Mouse (Mus musculus): ENCODE measurements around the gene Kcnk7. TPM values are rescaled to one million over a fixed set of nuclear protein-coding genes. Genes with fewer than 3 reads are reported as not detected.
"Not testable (repeated sequence)": the region's sequence is repeated elsewhere in the genome, so short reads cannot be mapped to it uniquely, and the experiment has no call there.

Gene Kcnk7
- total RNA-seq (2015; ENCODE audit: low replicate concordance) (not detected in 2 replicates), total RNA-seq (2017; ENCODE audit: low replicate concordance) (not detected in 2 replicates)

DNA sequence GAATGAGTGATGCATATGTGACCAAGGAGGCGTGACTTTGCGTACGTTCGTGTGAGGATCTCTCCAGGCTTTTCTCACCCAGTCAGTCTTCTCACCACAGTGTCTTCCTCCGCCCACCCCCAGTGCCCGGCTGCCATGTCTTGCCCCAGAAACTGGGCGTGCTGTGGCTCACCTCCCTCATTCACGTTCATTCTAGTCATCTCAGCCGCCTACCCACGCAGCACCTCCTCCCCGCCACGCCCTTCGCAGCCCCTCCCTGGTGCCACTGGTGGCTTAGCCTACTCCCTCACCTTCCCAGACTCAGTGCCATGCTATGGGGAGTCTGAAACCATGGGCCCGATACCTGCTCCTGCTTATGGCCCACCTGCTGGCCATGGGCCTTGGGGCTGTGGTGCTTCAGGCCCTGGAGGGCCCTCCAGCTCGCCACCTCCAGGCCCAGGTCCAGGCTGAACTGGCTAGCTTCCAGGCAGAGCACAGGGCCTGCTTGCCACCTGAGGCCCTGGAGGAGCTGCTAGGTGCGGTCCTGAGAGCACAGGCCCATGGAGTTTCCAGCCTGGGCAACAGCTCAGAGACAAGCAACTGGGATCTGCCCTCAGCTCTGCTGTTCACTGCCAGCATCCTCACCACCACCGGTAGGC, at the start of gene Kcnk7:
TSS of gene Kcnk7 (plus strand) at position 205 of the 638 bp plus-strand sequence.
- peak; percentile 86 for ATAC-seq (replicated peaks; ENCODE audit: low FRiP score, poor library complexity, severe bottlenecking)

DNA sequence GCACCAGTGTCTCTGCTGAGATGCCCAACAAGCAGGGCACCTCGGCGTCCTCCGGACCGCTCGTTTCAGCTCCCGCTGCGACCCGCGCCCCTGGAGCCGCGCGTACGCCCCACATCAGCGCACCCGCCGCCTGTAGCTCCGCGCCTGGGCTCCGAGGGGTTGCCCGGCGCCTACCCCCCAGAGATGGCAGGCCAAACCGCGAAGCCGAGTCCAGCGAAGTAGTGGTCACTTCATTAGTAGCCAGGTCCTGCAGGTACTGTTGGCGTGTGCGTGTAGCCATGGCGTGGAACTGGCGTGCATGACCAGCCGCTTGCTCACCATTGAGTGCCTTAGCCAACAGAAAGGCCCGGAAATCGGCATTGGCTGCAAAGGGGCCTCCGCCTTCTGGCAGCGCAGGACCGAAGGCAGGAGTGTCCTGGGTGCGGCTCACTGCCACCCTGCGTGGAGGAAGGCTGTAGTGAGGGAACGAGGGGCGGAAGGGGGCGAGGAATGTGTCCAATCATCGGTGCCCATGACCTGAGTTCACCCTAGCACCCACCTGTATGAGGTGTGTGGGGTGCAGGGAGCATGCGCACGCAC, 49.4 kb upstream of the Kcnk7 start:
- no peak for ATAC-seq (replicated peaks; ENCODE audit: low FRiP score, poor library complexity, severe bottlenecking)

DNA sequence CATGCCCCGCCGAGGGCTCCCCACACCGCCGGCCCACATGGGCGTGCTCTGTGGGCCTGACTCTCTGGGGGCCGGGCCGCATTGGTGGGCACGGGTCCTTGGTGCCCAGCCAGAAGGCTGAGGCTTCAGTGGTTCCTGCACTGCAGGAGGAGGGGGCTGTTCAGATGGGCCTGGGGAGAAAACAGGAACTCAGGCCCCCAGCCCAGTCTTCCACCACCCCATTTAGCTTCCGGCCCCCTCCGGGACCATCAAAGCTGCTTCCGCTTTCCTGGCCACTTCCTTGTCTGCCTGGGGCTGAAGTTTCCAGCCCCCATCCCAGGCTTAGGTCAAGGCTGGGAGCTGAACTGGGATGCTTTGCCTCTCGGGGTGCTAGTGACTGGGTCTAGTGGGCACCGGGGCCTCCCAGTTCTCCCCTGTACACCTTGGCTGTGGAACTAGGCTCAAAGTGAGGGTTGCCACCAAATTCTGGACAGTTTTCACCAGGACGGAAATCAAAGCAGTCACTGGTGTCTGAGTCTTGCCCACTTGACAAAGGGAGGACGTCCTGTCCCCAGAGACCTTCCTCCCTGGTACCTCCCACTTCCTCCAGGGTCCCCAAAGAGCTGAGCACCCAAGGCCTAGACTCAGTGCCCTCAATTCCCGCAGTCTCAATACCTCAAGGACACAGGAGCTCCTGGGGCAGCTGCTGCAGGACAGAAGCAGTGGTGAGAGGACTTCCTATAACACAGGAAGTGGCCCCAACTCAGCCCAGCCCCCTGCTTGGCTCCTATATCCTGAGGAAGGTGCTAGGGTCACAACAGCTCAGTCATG, 43.0 kb upstream of the Kcnk7 start:
- no peak for ATAC-seq (replicated peaks; ENCODE audit: low FRiP score, poor library complexity, severe bottlenecking)

DNA sequence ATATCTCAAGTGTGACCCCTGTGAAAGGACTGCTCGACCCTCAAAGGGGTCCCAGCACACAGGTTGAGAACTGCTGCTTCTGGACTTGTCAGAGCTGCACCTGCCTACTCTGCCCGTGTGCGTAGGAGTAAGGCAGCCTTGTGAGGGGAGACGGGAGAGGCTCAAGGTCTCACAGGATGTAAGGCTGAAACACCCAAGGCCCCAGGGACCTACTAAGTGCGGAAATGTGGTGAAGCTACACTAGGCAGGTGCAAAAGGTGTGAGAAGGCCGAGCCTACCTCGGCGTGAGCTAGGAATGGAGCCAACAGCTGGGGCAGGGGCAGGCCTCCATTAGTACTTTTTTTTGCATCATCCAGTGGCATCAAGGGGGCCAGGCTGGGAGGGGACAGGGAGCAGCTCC, 41.9 kb upstream of the Kcnk7 start:
- no peak for ATAC-seq (replicated peaks; ENCODE audit: low FRiP score, poor library complexity, severe bottlenecking)

DNA sequence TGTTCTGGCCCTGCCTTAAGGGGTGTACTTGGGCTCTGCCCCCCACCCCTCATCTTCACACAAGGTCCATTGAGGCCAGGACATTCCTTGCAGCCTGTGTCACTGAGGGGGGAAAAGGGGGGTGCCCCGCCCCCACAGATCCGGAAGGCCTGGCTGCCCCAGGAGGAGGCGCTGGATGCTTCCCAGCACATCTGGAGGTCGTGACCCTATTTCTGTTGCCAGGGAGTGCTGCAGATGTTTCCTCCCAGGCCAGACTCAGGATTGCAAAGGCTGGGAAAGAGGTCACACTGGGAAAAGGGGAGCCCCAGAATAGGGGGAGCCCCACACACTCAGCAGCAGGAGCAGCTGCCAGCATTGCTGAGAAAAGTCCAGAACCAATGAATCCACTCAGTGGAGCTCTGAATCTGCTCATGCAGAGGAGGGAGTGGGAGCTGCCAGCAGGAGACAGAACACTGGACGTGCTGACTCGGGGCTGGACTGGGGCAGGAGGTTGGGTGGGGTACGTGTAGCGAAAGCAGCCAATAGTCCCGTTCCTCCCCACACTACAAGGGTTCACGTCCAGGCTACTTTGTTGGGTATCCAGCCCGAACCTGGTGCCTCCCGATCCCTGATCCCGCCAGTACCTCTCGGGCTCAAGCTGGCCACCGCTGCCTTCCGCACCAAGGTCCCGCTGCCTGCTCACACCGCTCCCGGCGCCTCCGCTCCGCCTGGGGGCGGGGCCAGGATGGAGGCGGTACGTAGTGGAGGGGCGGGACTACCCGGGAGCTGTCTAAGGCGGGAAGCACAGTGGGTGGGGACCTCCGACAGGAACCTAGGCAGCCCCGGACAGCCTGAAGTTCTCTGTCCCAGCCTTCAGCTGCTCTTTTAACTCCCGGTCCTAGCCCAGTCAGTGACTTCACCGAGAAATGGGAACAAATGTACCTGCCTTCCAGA, 40.9 kb upstream of the Kcnk7 start, which contains the start of gene Sipa1:
TSS of gene Sipa1 (minus strand) at position 727 of the 933 bp plus-strand sequence.
- ATAC-seq (replicated peaks; ENCODE audit: low FRiP score, poor library complexity, severe bottlenecking), result peak; percentile 70

DNA sequence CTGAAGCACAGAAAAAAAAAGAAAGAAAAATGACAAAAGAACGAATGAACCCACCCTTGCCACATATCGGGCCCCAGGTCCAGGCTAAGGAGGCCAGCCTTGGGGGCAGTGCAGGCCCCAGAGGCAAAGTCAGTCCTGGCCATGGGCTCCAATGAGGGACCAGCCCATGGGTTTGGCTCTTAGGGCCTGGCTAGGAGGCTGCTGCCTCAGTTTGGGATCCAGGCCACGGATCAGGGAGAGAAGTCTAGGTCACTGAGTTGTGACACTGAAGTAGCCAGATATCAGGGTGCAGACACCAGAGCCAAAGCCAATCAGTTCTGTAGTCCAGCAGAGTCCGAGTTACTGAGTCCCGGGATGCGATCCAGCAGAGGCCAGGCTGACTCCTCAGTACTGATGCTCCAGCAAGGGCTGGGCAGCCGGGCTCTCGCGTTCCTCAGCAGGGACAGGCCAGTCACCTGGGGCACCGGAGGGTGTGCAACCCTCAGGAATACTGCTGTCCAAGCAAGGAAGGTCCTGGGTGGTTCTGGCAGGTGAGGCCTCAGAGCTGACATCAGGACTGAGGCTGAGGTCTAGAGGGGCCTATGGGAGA, 39.4 kb upstream of the Kcnk7 start:
- ATAC-seq (replicated peaks; ENCODE audit: low FRiP score, poor library complexity, severe bottlenecking), result peak; percentile 0; the same call in 1 of the 2 replicates

DNA sequence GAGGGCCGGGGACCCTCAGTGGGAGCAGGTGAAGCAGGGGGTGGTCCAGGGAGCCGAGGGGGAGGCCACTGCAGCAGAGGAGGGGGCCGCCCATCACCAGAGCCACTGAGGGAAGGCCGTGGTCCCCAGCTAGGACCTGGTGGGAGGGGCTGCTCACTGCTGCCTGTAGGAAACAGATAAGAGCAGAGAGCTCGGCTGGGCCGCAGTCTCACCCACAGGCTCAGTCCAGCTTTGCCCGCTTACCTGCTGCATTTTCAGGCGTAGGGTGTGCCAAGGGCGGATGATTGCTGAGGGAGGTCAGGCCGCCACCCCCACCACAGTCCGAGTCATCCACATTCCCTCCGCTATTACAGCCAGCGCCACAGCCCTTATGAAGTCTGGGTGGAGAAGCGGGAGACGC, 38.7 kb upstream of the Kcnk7 start:
- ATAC-seq (replicated peaks; ENCODE audit: low FRiP score, poor library complexity, severe bottlenecking), result peak; percentile 72

DNA sequence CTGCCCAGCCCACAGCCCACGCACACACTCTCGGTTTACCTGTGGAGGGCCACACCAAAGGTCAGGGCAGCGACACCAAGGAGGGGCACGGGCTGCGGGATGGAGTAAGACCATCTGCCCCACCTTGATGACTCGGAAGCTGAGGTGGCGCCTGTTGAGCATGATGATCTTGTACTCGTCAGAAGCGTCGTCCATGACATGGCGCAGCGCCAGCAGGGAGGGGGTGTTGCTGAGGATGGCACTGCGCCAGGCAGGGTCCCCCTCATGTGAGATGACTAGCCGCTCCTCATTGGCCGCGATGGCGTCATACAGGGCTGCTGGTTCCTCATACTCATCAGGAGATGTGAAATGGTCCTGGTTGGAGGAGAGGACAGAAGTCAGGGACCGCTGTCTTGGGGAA, 37.8 kb upstream of the Kcnk7 start:
- ATAC-seq (replicated peaks; ENCODE audit: low FRiP score, poor library complexity, severe bottlenecking), result no peak

DNA sequence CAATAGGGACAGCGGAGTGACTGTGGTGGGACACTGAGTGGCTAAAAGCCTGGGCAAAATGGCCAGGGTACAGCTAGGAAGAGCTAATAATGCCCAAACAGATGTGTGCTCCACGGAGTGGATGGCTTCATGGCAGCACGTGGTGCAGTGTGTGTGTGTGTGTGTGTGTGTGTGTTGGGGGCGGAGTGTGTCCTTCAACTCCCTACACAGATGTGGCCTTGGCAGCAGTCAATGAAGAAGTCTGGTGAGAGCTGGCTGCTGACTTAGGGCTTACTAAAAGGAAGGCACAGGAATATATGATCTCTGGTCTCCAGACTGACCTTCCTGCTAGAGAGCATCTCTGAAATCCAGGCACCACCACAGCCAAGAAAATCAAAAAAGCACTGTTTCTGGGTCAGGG, 35.8 kb upstream of the Kcnk7 start:
- ATAC-seq (replicated peaks; ENCODE audit: low FRiP score, poor library complexity, severe bottlenecking), result no peak

DNA sequence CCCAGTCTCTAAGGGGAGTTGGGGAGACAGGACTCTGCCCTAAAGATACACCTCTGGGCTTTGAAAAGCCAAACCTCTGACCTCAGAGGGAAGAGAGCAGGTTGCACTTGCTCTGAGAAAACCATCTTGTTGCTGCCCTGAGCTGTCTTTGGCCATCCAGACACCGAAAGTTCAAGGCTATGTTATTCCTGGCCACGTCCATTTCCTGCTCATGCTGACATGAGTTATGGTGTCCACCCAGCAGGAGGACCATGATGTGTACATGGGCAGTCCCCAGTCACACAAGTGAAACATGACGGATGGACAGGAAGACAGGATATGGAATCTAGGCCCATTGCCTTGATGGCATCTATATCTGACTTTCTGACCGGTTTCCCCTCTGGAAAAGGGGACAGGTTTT, 23.7 kb upstream of the Kcnk7 start:
- no peak for ATAC-seq (replicated peaks; ENCODE audit: low FRiP score, poor library complexity, severe bottlenecking)

DNA sequence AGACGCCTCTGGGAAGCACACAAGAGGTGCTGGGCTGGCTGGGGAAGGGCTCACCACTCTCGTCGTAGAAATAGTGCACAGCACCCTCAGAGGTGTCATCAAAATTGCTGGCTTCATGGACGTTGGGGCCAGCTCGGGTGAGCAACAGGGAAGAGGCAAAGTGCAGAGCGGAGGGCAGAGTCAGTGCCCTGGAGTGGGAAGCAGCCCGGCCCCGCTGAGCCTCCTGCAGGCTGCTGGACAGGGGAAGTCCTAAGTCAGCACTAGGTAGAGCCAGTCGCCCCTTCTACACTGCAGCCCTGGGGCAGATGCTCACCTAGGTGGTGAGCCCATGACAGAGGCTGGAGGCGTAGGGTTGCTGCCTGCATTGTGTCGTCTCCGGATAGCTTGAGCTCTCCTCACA, 19.9 kb upstream of the Kcnk7 start:
- no peak for ATAC-seq (replicated peaks; ENCODE audit: low FRiP score, poor library complexity, severe bottlenecking)

DNA sequence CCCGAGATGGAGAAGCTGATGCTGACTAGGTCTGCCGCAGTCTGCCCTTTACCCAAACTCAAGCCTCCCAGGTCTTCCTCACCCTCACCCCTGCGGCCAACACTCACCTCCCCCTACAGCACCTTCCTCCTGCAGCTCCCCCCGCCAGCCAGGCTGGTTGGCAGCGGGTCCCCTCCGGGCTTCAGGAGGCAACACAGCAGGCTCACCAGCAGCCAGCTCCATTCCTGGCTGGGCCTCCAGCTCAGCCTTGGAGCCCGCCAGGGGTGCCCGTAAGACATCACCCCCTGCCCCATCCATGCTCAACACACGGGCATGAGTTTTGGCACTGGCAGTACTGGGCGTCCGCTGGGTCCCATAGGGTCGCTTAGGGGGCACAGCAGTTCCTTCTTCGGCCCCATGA, 19.2 kb upstream of the Kcnk7 start:
- no peak for ATAC-seq (replicated peaks; ENCODE audit: low FRiP score, poor library complexity, severe bottlenecking)

DNA sequence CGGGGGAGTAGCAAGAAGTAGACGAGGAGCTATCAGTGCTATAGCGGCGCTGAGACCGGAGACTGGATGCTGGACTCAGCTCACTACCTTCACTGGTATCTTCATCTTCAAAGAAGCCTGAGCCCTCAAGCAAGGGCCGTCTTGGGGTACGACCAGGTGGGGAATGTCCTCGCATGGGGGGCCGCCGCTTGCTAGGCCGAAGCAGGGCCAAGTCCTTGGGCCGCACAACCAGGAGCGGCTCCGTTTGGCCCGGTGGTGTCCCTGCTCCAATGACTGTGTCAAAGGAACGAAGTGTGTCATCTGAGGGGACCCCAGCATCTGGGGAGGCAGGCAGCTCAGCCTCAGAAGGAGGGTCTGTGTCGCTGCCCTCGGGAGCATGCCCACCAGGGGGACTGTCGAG, 18.7 kb upstream of the Kcnk7 start:
- ATAC-seq (replicated peaks; ENCODE audit: low FRiP score, poor library complexity, severe bottlenecking), result no peak

DNA sequence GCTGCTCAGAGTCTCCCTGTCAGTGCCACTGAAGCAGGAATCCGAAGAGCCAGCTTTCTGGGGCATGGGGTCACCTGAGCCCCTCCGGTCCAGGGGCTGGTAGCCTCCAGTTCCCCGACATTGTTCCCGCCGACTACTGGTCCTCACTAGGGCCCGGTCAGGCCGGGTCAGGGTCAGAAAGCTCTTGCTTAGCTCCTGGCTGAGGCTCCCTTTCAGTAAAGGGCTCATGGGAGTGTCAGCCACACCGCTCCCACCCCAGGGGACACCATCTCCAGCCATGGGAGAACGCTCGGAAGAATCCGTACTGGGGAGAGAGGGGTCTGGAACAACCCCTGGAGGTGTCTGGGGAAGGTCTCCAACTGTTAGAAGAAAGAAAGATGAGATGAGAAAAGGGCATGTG, 18.3 kb upstream of the Kcnk7 start:
- ATAC-seq (replicated peaks; ENCODE audit: low FRiP score, poor library complexity, severe bottlenecking), result no peak

DNA sequence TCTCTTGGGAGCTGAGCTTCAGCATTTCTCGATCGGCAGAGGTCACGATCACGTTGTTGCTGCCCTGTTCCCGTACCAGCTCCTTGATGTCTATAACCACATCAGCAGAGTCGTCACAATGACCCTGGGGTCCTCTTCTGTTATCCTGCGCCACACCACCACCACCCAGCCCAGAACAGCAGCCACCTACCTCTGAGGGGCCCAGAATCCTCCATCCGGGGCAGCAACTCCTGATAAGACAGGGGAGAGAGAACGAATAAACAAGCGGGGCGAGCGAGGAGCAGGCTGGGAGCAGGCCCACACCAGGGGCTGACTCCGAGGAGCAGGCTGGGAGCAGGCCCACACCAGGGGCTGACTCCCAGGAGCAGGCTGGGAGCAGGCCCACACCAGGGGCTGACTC, 17.7 kb upstream of the Kcnk7 start:
- ATAC-seq (replicated peaks; ENCODE audit: low FRiP score, poor library complexity, severe bottlenecking), result no peak

DNA sequence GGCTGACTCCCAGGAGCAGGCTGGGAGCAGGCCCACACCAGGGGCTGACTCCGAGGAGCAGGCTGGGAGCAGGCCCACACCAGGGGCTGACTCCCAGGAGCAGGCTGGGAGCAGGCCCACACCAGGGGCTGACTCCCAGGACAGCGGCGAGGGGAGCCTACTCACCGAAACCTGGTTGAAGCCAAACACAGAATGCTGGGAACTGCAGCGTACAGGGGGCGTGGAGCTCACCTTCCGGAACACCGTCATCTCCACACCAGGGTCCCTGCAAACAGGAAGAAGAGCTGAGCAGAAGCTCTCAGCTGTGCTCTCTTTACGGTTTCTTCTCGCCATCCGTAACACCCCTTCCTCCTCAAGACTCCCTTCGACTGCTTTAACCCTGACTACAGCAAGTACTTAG, 17.2 kb upstream of the Kcnk7 start:
- not testable (repeated sequence) for ATAC-seq (replicated peaks; ENCODE audit: low FRiP score, poor library complexity, severe bottlenecking)

DNA sequence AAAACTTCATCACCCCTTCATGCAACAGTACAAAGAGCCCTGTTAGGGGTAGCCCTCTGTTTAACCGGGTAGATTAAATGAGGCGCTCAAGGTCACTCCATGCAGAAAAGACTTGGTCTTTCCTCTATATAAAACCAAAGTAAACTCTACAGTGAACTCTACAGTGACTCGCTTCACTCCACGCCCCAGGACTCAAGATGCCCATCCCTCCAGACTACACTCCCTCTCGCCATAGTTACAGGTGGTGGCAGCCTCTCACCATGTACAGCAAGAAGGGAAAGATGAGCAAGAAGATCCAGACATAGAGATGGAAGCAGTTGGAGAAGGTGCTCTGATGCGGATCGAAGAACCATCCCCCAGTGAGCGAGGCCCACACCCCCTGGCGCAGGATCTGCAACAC, 16.4 kb upstream of the Kcnk7 start:
- ATAC-seq (replicated peaks; ENCODE audit: low FRiP score, poor library complexity, severe bottlenecking), result no peak

DNA sequence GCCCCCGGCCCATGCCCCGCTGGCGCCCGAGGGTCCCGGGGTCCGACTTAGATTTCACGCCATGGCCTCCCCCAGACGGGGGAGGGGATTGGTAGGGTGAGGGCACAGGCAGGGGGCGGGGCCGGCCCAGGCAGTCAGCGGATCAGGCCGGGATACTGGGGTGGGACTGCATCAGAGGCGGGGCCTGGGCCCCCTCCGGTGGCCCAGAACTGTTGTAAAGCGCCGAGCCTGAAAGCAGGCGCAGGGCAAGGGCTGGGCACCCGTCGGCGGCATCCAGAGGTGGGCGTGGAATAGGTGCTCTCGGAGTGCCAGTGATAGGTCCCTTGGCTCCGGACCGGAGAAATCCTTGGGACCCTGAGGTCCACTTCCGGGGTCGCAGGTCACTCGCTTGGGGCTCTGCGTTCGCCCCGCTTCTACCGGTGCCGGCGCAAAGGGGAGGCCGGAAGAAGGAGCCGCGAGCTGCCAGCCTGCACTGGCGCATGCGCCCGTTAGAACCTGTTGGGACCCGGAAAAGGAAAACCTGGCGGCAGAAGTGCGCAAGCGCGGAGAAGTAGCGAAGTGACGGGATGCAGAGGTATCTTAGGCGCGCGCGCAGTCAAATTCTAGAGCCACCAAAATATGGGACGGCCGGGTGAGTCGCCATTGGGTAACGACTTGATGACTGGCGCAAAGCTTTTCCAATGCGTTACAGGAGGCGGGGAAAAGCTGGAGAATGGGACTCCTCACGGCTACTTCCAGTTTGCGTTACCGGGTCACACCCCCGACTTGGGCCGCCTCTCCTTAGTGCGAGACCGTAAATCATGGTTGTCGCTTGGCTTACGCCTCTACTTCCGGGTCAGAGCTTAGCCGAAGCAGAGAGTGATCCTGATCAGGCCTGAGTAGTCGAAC, 15.7 kb upstream of the Kcnk7 start, which contains the start of the genes Map3k11 and Pcnx3:
TSS of gene Map3k11 (plus strand) at position 543 of the 888 bp plus-strand sequence.
TSS of gene Pcnx3 (minus strand) at position 709 of the 888 bp plus-strand sequence.
- peak; percentile 71 for ATAC-seq (replicated peaks; ENCODE audit: low FRiP score, poor library complexity, severe bottlenecking)
